Mouse (Mus musculus): ENCODE data around the gene Gtf2f1.

Gtf2f1 gene

DNA sequence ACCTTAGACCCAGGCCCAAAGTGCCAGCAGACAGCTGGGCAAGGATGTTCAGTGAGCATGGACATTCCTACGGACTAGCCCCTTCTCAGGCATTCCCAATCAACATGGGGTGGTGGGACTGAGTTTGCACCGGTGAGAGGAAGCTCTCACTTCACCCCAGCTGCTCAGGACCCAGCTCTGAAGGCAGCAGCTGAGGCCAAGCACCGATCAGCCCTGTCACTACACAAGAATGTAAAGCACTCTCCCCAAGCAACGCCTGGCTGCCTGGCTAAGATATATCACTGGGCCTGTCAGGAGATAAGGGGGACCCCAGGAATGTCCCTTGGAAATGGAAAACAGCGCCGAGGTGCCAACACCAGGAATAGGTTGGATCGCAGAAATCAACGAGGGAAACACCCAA, 9.9 kb downstream of the Gtf2f1 start:
- DNase-seq = no peak

- no peak for DNase-seq
Measured at GRCm38 (mm10) chr17:56999968-57000609, 11.0 kb downstream of the Gtf2f1 start, which contains the start of gene Pspn. Gene Pspn (minus strand): TSS chr17:57000018.

DNA sequence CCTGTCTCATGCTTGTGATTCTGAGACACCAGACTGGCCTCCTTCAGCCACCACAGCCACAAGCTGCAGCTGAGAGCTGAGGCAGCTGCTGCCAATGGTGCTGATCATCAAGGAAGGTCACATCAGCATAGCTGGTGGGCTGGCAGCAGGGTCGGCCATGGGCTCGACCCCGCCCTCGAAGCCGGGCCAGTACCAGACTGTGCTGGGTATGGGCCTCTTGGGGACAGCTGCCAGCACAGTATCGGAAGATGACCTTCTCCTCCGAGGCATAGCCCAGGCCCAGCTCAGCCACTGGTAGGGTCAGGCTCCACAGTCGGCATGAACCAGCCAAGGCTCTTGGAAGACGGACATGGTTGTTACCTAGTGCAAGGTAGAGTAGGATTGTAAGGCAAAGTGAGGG, 11.7 kb downstream of the Gtf2f1 start:
- no peak for DNase-seq

GRCm38 (mm10) chr17:56997029-56997667, 13.9 kb downstream of the Gtf2f1 start, which contains the start of gene Alkbh7:
Gene Alkbh7 (plus strand): TSS chr17:56997339.
- DNase-seq = peak; percentile 97

- no peak for DNase-seq
Measured at GRCm38 (mm10) chr17:56996506-56996905, 14.6 kb downstream of the Gtf2f1 start.

- DNase-seq = no peak
Measured at GRCm38 (mm10) chr17:56995046-56995445, 16.0 kb downstream of the Gtf2f1 start.

GRCm38 (mm10) chr17:56990966-56991365, 20.1 kb downstream of the Gtf2f1 start:
- peak; percentile 28 for DNase-seq

GRCm38 (mm10) chr17:56990115-56990746, 20.9 kb downstream of the Gtf2f1 start, which contains the start of gene Clpp:
Gene Clpp (plus strand): TSS chr17:56990305.
- DNase-seq = peak; percentile 93

DNA sequence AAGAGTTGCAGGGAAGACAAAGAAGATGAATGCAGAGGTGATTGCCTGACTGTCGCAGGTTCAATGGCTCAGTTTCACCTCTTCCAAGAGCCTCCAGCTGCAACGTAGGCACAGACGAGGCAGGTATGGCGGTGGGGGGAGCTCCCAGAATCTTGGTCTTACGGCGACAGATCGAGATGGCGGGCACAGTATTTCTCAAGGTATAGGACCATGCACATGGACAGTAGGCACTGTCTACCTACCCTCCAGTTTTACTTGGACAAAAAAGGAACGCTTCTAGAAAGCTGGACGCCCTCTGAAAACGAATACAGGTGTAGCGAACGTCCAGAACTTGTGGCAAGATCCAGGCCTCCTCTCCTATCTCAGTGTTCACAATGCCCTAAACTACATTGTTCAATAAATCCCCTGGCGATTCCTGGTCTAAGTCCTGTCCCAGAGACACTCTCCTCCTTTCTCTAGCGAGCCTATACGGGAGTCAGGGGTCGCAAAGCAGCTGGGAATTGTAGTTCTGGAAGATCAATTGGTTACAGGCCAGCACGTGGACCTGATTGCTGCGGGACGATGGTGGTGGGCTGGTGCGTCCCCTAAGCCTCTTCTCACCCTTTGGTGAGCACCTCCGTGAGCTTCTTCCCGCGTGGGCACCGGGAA, 21.5 kb downstream of the Gtf2f1 start:
- peak; percentile 61 for DNase-seq

- peak; percentile 50 for DNase-seq
Measured at GRCm38 (mm10) chr17:56988921-56989430, 22.1 kb downstream of the Gtf2f1 start.

- DNase-seq = peak; percentile 40
Measured at GRCm38 (mm10) chr17:56988441-56988840, 22.6 kb downstream of the Gtf2f1 start.

DNA sequence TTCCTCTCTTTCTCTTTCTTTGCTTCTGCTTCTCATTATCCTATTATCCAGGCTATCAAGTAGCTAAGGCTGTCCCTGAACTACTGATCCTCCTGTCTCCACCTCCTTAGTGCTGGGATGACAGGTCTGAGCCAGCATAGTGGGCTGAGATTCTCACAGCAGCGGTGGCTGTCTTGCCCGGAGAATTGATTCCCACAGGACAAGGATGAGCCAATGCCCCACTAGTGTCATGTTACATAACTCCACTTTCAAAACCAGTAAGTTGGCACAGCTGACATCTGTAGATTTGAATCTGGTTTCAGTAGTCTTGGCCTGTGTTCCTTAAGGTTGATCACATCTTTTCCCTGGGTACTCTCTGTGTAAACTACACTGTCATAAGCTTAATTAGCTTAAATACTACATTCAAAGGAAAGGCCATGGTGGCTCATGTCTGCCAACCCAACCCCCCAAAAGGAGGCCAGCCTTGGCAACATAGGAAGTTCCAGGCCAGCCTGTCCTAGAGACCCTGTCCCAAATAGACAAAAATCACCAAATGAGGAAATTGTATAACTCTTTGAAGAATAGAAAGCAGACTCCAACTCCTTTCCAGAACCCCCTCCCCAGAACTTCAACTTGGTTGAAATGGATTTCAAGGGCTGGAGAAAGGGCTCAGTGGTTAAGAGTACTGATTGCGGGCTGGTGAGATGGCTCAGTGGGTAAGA, 24.8 kb downstream of the Gtf2f1 start:
- DNase-seq = no peak

DNA sequence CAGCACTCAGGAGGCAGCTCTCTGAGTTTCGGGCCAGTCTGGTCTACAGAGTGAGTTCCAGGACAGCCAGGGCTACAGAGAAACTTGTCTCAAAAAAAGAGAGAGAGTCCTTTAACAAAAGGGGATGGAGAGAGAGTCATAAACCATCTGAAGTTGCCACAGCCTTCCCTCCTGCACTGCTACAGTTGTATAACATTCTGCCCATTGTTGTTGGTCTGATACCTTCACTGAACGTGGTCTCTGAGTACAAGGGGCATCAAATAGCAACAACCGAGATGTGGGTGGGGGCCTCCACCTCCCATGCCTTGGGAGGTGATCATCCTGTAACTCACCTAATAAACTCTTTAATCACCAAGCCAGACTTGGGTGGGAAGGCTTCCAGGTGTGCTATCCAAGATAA, 25.4 kb downstream of the Gtf2f1 start:
- DNase-seq = no peak

GRCm38 (mm10) chr17:56984886-56985285, 26.2 kb downstream of the Gtf2f1 start:
- peak; percentile 17 for DNase-seq

GRCm38 (mm10) chr17:56982013-56982412, 29.1 kb downstream of the Gtf2f1 start, which contains the start of gene Acer1:
Gene Acer1 (minus strand): TSS chr17:56982126.
- no peak for DNase-seq

DNA sequence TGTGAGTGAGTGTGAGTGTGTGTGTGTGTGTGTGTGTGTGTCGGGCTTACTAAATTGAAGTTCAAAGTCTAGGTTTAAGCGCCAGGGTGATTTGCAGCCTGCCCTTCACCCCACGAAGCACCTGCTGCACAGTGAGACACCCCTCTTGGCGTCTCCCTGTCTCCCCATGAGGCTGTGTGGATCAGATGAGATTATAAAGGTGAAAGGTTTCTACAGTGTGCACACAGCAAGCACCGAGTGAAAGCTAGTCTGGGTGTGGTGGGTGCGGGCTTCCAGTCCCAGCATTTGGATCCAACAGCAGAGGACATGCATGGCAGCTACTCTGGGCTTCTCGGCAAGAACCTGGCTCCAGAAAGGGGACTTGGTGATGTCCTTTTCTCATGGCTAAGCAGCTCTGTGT, 30.0 kb downstream of the Gtf2f1 start:
- no peak for DNase-seq

DNA sequence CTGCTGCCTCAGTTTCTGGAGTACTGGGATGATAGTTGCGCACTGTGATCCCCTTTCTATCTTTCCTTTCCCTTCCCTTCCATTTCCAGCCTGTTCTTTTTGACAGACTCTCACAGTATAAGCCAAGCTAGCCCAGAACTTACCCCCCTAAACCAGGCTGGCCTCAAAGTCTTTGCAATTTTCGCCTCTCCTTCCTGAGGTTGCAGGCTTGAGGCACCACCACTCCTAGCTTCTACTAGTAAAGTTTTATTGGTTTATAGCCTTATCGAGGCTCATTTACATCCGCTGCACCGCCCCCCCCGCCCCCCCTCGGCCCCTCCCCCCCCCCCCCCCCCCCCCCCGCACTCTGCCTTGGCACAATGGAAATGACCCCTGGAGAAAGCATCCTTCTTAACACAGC, 31.6 kb downstream of the Gtf2f1 start:
- no peak for DNase-seq

GRCm38 (mm10) chr17:56976531-56977390, 34.3 kb downstream of the Gtf2f1 start:
- no peak for DNase-seq

GRCm38 (mm10) chr17:56975391-56975790, 35.7 kb downstream of the Gtf2f1 start:
- no peak for DNase-seq

DNA sequence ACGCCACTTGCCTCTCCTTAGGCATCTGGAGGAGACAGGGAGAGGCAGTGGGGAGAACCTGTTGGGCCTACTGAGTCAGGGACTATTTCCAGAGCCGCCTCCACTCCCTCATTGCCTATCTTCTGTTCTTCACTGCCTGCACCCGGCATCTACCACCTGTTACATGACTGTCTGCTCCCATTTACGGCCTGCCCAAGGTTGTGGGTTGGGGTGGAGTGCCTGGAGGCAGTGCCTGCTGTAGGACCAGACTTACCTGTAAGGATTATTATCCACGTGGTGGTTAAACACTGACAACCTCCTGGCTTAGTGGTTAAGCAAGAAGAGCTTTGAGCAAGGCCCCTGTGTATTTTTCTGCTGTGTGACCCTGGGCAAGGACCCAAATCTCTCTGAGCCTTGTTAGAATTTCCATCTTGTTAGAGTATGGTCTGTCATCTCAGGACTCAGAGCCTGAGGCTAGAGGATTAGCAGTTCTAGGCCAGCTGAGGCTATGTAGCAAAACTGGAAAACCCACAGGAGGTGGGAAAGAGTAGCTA, 36.3 kb downstream of the Gtf2f1 start:
- DNase-seq = no peak

All from cerebellum, adult 11-12 months (tissue).